Mouse (Mus musculus) hindbrain, embryonic 16.5 days (tissue): Measurements from ENCODE around the gene Cul1. TPM values are rescaled to one million over a fixed set of nuclear protein-coding genes. Genes with fewer than 3 reads are reported as not detected.
"Not testable (repeated sequence)": the region's sequence is repeated elsewhere in the genome, so short reads cannot be mapped to it uniquely, and the experiment has no call there.

Experiments used
- ATAC-seq: fragments of 200-750 bp; cut with Nextera tagmentation; 2 replicates; pipeline ENCODE4 v1.8.0; 2017; ENCODE audit warnings: moderate TSS enrichment, moderate library complexity
- H3K27ac ChIP-seq: fragments of 300-500 bp; sonication (generic); 2 replicates; pipeline ENCODE4 v1.5.1; 2014; ENCODE audit warnings: low read depth, mild to moderate bottlenecking, control low read depth, low read length, moderate library complexity
- H3K27me3 ChIP-seq: fragments of 300-500 bp; sonication (generic); replicated peaks from 2 replicates; pipeline ENCODE4 v1.6.1; 2014; ENCODE audit warnings: low read length; ENCODE audit not compliant: control insufficient read depth, insufficient read depth
- H3K36me3 ChIP-seq: fragments of 300-500 bp; sonication (generic); 2 replicates; pipeline ENCODE4 v1.6.1; 2014; ENCODE audit warnings: mild to moderate bottlenecking, low read length, moderate library complexity, mixed read lengths; ENCODE audit not compliant: control insufficient read depth, insufficient read depth
- H3K4me1 ChIP-seq: fragments of 300-500 bp; sonication (generic); 2 replicates; pipeline ENCODE4 v1.6.1; 2014; ENCODE audit warnings: low read depth, low read length; ENCODE audit not compliant: control insufficient read depth, insufficient read depth
- H3K4me2 ChIP-seq: fragments of 300-500 bp; sonication (generic); 2 replicates; pipeline ENCODE4 v1.6.1; 2014; ENCODE audit warnings: mild to moderate bottlenecking, low read length, control low read depth, moderate library complexity
- H3K4me3 ChIP-seq: fragments of 300-500 bp; sonication (generic); 2 replicates; pipeline ENCODE4 v1.5.1; 2014; ENCODE audit warnings: mild to moderate bottlenecking, low read length, control low read depth, moderate library complexity
- H3K9ac ChIP-seq: fragments of 300-500 bp; sonication (generic); 2 replicates; pipeline ENCODE4 v1.6.1; 2014; ENCODE audit warnings: low read depth, mild to moderate bottlenecking, control low read depth, low read length, moderate library complexity
- H3K9me3 ChIP-seq: fragments of 300-500 bp; sonication (generic); 2 replicates; pipeline ENCODE4 v1.6.1; 2014; ENCODE audit warnings: mild to moderate bottlenecking, low read length, moderate library complexity; ENCODE audit not compliant: control insufficient read depth
- WGBS: fragments of 180-500 bp; shearing (Covaris S2); extraction: QIAGEN DNeasy Blood & Tissue Kit; methylation state at CpG from one replicate; pipeline ENCODE4 v1.1.7; 2014; 5-methylcytosine and 5-hydroxymethylcytosine counted together
- polyA plus RNA-seq: library from polyadenylated mRNA; unstranded; fragments of >200 nt; fragmentation: Nextera tagmentation; extraction: Ambion mirVana; gene quantifications from 2 replicates; pipeline ENCODE4 v1.2.1, GENCODE M21; 2015

The Cul1 gene
- polyA plus RNA-seq, 1 experiment from 2014 or later = 118 TPM

- H3K9me3 ChIP-seq, H3K36me3 ChIP-seq, H3K27me3 ChIP-seq, H3K9ac ChIP-seq, H3K4me1 ChIP-seq, ATAC-seq, H3K27ac ChIP-seq, H3K4me2 ChIP-seq, H3K4me3 ChIP-seq: not testable (repeated sequence)
- WGBS = 89% methylated on average over 8 of the region's 12 CpGs
Observed at GRCm38 (mm10) chr6:47432795-47433194, 20.4 kb upstream of the Cul1 start.

DNA sequence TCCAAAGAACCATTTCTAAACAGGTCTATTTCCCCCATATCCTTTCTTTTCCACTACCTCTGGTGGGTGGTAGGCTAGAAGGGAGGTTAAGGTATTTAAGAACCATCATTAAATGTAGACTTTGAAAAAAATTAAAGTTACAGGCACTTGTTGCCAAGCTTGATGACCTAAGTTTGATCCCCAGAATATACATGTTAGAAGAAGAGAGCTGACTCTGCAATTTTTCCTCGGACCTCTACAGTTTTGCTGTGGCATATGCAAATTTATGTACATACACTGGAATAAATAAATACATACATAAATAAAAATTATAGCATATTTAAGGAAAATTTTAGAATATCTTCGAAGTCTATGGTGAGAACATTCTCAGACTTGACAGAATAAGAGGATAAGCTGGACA is 13.1 kb upstream of the Cul1 start:
- Histone ChIP-seq H3K9me3 (no peaks in the 10 kb centered on the region), H3K4me2 (no peak overlapping the region), H3K9ac (no peak overlapping the region), H3K4me3 (no peak overlapping the region), H3K36me3 (no peaks in the 10 kb centered on the region), H3K27ac (no peak overlapping the region), H3K27me3 (no peaks in the 10 kb centered on the region), H3K4me1 (no peaks in the 10 kb centered on the region)
- WGBS = 80% methylated on average over 2 of the region's 2 CpGs
- no peak for ATAC-seq

- H3K27ac ChIP-seq = no peak overlapping the region
- H3K9ac ChIP-seq = no peak overlapping the region
- no peaks in the 10 kb centered on the region for H3K36me3 ChIP-seq
- no peak for ATAC-seq
- WGBS = 97% methylated on average over 1 of the region's 1 CpGs
- no peaks in the 10 kb centered on the region for H3K4me1 ChIP-seq
- no peaks in the 10 kb centered on the region for H3K27me3 ChIP-seq
- no peak overlapping the region for H3K4me2 ChIP-seq
- no peaks in the 10 kb centered on the region for H3K9me3 ChIP-seq
- H3K4me3 ChIP-seq = no peak overlapping the region
Observed at GRCm38 (mm10) chr6:47447658-47448057, 5.5 kb upstream of the Cul1 start.

DNA sequence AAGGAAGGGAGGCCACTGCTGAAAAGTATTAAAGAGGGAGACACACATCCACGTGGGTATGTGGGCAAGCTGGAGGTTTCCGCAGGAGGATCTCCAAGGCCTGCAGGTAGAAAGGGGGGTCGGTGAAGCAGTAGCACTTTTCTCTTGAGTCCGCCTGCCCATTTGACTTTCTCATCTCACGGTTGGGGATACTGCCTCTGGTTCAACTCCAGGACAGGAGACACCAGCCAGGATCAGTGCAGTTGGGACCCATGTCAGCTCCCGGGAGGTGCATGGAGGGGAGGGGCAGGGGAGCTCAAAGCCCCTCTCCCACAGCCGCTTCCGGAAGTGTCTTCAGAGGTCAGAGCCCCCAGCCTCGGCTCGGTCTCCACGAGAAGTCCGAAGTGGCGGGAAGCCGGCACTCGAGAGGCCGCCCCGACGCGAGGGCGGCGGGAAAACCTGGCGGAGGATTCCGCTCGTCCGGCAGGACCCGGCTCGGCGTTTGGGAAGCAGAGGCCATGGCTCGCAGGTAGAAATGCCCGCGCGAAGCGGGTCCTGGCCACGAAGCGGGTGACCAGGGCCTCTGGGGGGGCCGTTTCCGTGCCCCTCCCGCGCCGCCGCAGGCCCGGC is 428 bp downstream of the Cul1 start:
- H3K27ac ChIP-seq = peak overlapping the region; percentile 98

DNA sequence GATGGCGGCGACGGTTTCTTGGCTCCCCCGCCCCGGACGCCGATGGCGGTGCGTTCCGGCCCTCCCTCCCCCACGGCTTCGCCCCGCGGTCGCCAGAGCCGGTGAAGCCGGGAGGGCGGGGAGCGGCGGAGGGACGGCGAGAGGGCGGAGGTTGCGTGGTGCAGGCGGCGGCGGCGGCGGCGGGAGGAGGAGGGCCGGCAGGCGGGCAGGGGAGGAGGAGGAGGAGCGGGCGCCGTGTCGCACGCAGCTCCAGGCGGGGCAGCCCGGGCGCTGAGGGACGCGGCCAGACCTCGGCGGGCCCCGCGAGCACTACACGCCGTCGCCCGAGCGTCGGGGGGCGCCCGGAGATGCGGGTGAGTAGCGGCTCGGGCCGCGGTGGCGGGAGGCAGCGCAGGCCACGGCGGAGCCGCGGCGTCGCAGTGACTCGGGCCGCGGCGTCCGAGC is 955 bp downstream of the Cul1 start:
- peak; percentile 91 for ATAC-seq
- Histone ChIP-seq H3K4me3 (peak overlapping the region; percentile 99), H3K4me2 (peak overlapping the region; percentile 92), H3K36me3 (no peaks in the 10 kb centered on the region), H3K9me3 (no peaks in the 10 kb centered on the region), H3K4me1 (peaks cover 15% of the 10 kb centered on the region), H3K9ac (peak overlapping the region; percentile 100), H3K27me3 (no peaks in the 10 kb centered on the region), H3K27ac (peak overlapping the region; percentile 98)
- WGBS = 0% methylated on average over 44 of the region's 72 CpGs

More for the DNA sequence above, 428 bp downstream of the Cul1 start:
- Histone ChIP-seq H3K27me3 (no peaks in the 10 kb centered on the region), H3K9ac (peak overlapping the region; percentile 100), H3K4me1 (peaks cover 15% of the 10 kb centered on the region), H3K4me3 (peak overlapping the region; percentile 99), H3K36me3 (no peaks in the 10 kb centered on the region), H3K4me2 (peak overlapping the region; percentile 92), H3K9me3 (no peaks in the 10 kb centered on the region)
- under 1% methylated on average over 27 of the region's 42 CpGs for WGBS
- peak; percentile 67 for ATAC-seq

DNA sequence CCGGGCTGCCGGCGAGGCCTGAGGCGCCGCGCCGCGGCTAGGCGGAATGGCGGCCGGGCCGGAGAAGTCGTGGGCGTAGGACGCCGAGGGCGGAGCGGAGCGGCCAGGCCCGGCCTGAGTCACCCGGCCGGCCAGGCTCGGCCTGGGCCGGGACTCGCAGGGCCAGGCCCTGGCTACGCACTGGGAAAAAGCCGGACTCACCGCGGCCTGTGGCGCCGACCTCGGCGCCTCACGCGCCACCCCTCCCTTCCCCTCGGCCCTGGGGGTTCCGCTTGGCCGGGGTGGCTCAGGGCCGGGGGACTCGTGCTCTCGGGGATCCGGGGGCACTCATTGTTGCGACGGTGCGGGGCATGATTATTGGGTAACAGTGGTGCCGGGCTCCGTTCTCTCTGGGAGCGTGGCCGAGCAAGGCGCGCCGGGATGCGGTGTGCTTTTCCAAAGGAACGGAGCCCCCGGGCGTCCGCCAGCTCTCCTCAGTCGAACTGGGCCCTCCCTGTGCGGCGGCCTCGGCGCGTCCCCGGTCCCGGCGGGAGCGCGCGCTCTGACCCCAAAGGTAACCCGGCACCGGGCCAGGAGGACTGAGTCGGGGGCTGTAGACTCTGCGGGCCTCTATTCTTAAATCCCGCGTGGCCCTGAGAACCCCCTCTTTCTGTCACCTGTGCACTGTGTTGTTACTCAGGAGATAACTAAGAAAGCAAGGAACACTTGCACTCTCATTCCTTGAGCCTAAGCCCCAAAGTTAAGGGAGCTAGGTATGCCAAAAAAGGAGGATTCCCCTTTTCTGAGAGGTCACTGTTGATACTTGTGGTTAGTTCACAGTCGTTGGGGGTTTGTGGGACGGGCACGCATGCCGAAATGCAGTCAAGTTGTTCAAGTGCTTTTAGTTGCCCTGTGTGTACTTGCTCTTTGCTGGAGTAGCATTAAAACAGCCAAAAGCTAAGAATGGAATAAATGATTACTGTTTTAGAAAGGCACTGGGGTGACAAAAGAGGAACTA is 1.7 kb downstream of the Cul1 start:
- H3K4me2 ChIP-seq = peak overlapping the region; percentile 92
- no peaks in the 10 kb centered on the region for H3K27me3 ChIP-seq
- H3K9me3 ChIP-seq = no peaks in the 10 kb centered on the region
- H3K27ac ChIP-seq = peak overlapping the region; percentile 98
- H3K9ac ChIP-seq = peak overlapping the region; percentile 100
- WGBS = under 1% methylated on average over 74 of the region's 79 CpGs
- peaks cover 15% of the 10 kb centered on the region for H3K4me1 ChIP-seq
- H3K36me3 ChIP-seq = no peaks in the 10 kb centered on the region
- H3K4me3 ChIP-seq = peak overlapping the region; percentile 99
- ATAC-seq = peak; percentile 84

DNA sequence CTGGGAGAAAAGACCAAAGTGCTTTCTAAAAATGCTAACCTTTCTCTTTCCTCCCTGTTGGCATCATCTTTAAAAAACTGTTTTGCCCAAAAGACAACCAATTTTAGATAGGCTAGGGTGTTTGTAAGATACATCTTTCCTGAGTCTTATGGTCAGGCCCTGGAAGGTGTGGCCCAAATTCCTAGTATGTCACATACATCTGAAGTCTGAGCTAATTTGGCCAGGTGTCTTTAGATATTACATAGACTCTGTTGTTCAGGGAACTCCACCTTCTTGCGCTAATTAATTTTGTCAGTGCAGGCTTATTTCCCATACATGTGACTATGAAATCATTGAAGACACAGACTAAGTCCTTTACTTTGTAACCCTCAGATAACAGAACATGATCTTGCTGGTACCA is 2.6 kb downstream of the Cul1 start:
- Histone ChIP-seq H3K9ac (peak overlapping the region; percentile 40; the same call in 1 of the 2 replicates), H3K27me3 (no peaks in the 10 kb centered on the region), H3K4me3 (peak overlapping the region; percentile 99), H3K4me1 (peaks cover 15% of the 10 kb centered on the region), H3K36me3 (no peaks in the 10 kb centered on the region), H3K9me3 (no peaks in the 10 kb centered on the region), H3K27ac (no peak overlapping the region), H3K4me2 (peak overlapping the region; percentile 92)
- ATAC-seq = no peak
- 88% methylated on average over 1 of the region's 1 CpGs for WGBS

DNA sequence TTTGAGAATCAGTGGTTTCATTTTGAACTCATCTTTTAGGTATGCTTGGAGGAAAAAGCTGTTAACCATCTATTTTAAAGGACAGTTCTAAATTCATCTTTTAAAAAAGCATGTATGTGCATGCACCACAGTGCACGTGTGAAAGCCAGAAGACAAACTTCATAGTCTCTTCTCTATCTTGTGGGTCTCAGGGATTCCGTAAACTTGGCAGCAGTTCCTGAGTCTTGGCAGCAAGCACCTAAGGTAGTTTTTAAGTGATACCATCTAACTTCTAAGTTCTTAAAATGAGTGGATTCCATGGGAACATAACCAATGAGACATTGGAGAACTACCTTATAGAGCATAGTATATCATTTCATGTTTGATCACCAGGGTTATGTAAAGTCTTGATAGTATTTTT is 3.7 kb downstream of the Cul1 start:
- Histone ChIP-seq H3K4me2 (no peak overlapping the region), H3K27me3 (no peaks in the 10 kb centered on the region), H3K4me1 (peaks cover 15% of the 10 kb centered on the region), H3K4me3 (no peak overlapping the region), H3K27ac (no peak overlapping the region), H3K9me3 (no peaks in the 10 kb centered on the region), H3K36me3 (no peaks in the 10 kb centered on the region), H3K9ac (no peak overlapping the region)
- 63% methylated on average over 2 of the region's 2 CpGs for WGBS
- no peak for ATAC-seq

GRCm38 (mm10) chr6:47465400-47465799 is 12.2 kb downstream of the Cul1 start:
- Histone ChIP-seq H3K27ac (no peak overlapping the region), H3K4me2 (no peak overlapping the region), H3K9ac (no peak overlapping the region), H3K4me3 (no peak overlapping the region), H3K9me3 (peaks cover 2% of the 10 kb centered on the region; the same call in 1 of the 2 replicates), H3K36me3 (no peaks in the 10 kb centered on the region), H3K4me1 (no peaks in the 10 kb centered on the region), H3K27me3 (no peaks in the 10 kb centered on the region)
- no peak for ATAC-seq
- WGBS = 72% methylated on average over 2 of the region's 2 CpGs
